Mouse (Mus musculus) erythroblast, embryonic 14.5 days (primary cell): ENCODE measurements around the gene Shb. TPM values are rescaled to one million over a fixed set of nuclear protein-coding genes. Genes with fewer than 3 reads are reported as not detected.

ENCODE experiments used
- H3K27me3 ChIP-seq: 2 replicates; pipeline ENCODE4 v1.6.1; 2012; ENCODE audit warnings: inconsistent platforms; ENCODE audit not compliant: control insufficient read depth
- H3K36me3 ChIP-seq: 2 replicates; pipeline ENCODE4 v1.6.1; 2012; ENCODE audit warnings: mild to moderate bottlenecking, inconsistent platforms; ENCODE audit not compliant: control insufficient read depth
- H3K4me1 ChIP-seq: 2 replicates; pipeline ENCODE4 v1.6.1; 2012; ENCODE audit warnings: inconsistent platforms; ENCODE audit not compliant: control insufficient read depth
- H3K4me3 ChIP-seq: replicated peaks from 2 replicates; pipeline ENCODE3; 2012; ENCODE audit warnings: moderate library complexity, mild to moderate bottlenecking, inconsistent platforms
- H3K9me3 ChIP-seq: 2 replicates; pipeline ENCODE4 v1.6.1; 2012; ENCODE audit warnings: low read length, inconsistent platforms, mixed read lengths; ENCODE audit not compliant: control insufficient read depth
- GATA1 ChIP-seq: IDR thresholded peaks from 2 replicates; pipeline ENCODE4 v1.6.1; 2012; ENCODE audit warnings: low read length, inconsistent platforms, mixed read lengths
- TAL1 ChIP-seq: IDR thresholded peaks from 3 replicates; pipeline ENCODE4 v1.6.1; 2012; ENCODE audit warnings: low read length, inconsistent platforms, mixed read lengths
- polyA plus RNA-seq: library from polyadenylated mRNA; stranded (reverse); fragments of >175 nt; gene quantifications from 2 replicates; pipeline ENCODE4 v1.2.3, GENCODE M21; 2012

Gene Shb
- polyA plus RNA-seq, 1 experiment, result 15.2 TPM

GRCm38 (mm10) chr4:45509416-45509815 is 22.9 kb downstream of the Shb start:
- TF ChIP-seq GATA1, result no peak
- Histone ChIP-seq H3K4me1 (peaks cover 85% of the 10 kb centered on the region), H3K4me3 (no peak overlapping the region), H3K9me3 (no peaks in the 10 kb centered on the region), H3K36me3 (peaks cover 82% of the 10 kb centered on the region), H3K27me3 (no peaks in the 10 kb centered on the region)

GRCm38 (mm10) chr4:45508469-45508868 is 23.8 kb downstream of the Shb start:
- Histone ChIP-seq H3K36me3 (peaks cover 78% of the 10 kb centered on the region), H3K27me3 (no peaks in the 10 kb centered on the region), H3K4me3 (no peak overlapping the region), H3K9me3 (no peaks in the 10 kb centered on the region), H3K4me1 (peaks cover 84% of the 10 kb centered on the region)
- no peak for TF ChIP-seq TAL1
- no peak for TF ChIP-seq GATA1

- no peaks in the 10 kb centered on the region for H3K9me3 ChIP-seq
- H3K27me3 ChIP-seq, result no peaks in the 10 kb centered on the region
- TF ChIP-seq TAL1 (no peak), GATA1 (no peak)
- H3K36me3 ChIP-seq, result peaks cover 80% of the 10 kb centered on the region
- no peak overlapping the region for H3K4me3 ChIP-seq
- H3K4me1 ChIP-seq, result peaks cover 78% of the 10 kb centered on the region
These were observed 24.8 kb downstream of the Shb start for GRCm38 (mm10) chr4:45507476-45507875.

GRCm38 (mm10) chr4:45507039-45507438 is 25.2 kb downstream of the Shb start:
- Histone ChIP-seq H3K9me3 (no peaks in the 10 kb centered on the region), H3K36me3 (peaks cover 77% of the 10 kb centered on the region), H3K27me3 (no peaks in the 10 kb centered on the region), H3K4me3 (no peak overlapping the region), H3K4me1 (peaks cover 78% of the 10 kb centered on the region)
- TF ChIP-seq TAL1, result no peak
- TF ChIP-seq GATA1, result no peak

- H3K4me1 ChIP-seq, result peaks cover 79% of the 10 kb centered on the region
- H3K4me3 ChIP-seq, result no peak overlapping the region
- H3K36me3 ChIP-seq, result peaks cover 74% of the 10 kb centered on the region
- no peaks in the 10 kb centered on the region for H3K27me3 ChIP-seq
- no peaks in the 10 kb centered on the region for H3K9me3 ChIP-seq
- TF ChIP-seq GATA1 (no peak), TAL1 (no peak)
These were observed 25.7 kb downstream of the Shb start for GRCm38 (mm10) chr4:45506613-45507012.

- Histone ChIP-seq H3K36me3 (peaks cover 65% of the 10 kb centered on the region), H3K9me3 (no peaks in the 10 kb centered on the region), H3K4me1 (peaks cover 81% of the 10 kb centered on the region), H3K27me3 (no peaks in the 10 kb centered on the region), H3K4me3 (no peak overlapping the region)
- TF ChIP-seq TAL1 (no peak), GATA1 (no peak)
These were observed 26.6 kb downstream of the Shb start for GRCm38 (mm10) chr4:45505671-45506070.

- Histone ChIP-seq H3K9me3 (no peaks in the 10 kb centered on the region), H3K4me3 (no peak overlapping the region), H3K27me3 (no peaks in the 10 kb centered on the region), H3K36me3 (peaks cover 63% of the 10 kb centered on the region), H3K4me1 (peaks cover 83% of the 10 kb centered on the region)
- no peak for TF ChIP-seq TAL1
- TF ChIP-seq GATA1, result no peak
These were observed 27.1 kb downstream of the Shb start for GRCm38 (mm10) chr4:45505191-45505590.

GRCm38 (mm10) chr4:45503816-45504215 is 28.5 kb downstream of the Shb start:
- no peaks in the 10 kb centered on the region for H3K27me3 ChIP-seq
- TF ChIP-seq GATA1 (no peak), TAL1 (no peak)
- peaks cover 57% of the 10 kb centered on the region for H3K36me3 ChIP-seq
- H3K4me3 ChIP-seq, result no peak overlapping the region
- H3K9me3 ChIP-seq, result no peaks in the 10 kb centered on the region
- peaks cover 79% of the 10 kb centered on the region for H3K4me1 ChIP-seq

GRCm38 (mm10) chr4:45503380-45503779 is 28.9 kb downstream of the Shb start:
- H3K9me3 ChIP-seq, result no peaks in the 10 kb centered on the region
- no peaks in the 10 kb centered on the region for H3K27me3 ChIP-seq
- H3K4me3 ChIP-seq, result no peak overlapping the region
- peaks cover 57% of the 10 kb centered on the region for H3K36me3 ChIP-seq
- peaks cover 79% of the 10 kb centered on the region for H3K4me1 ChIP-seq
- TF ChIP-seq GATA1 (no peak), TAL1 (no peak)

- no peaks in the 10 kb centered on the region for H3K9me3 ChIP-seq
- peaks cover 79% of the 10 kb centered on the region for H3K4me1 ChIP-seq
- H3K4me3 ChIP-seq, result no peak overlapping the region
- H3K36me3 ChIP-seq, result peaks cover 55% of the 10 kb centered on the region
- TF ChIP-seq TAL1, result no peak
- no peak for TF ChIP-seq GATA1
- H3K27me3 ChIP-seq, result no peaks in the 10 kb centered on the region
These were observed 30.3 kb downstream of the Shb start for GRCm38 (mm10) chr4:45502002-45502401.
